Mouse (Mus musculus) regulatory T cell (primary cell): ENCODE measurements at regions not wholly inside any gene's neighbourhood (a gene's known extent, or its start where the extent isn't known, plus 50 kb on each side); places are given as distances from the start of the nearest gene placed in this dataset.

Source experiments
- in situ Hi-C: fragments of 300-600 bp; cut with MboI, MseI; formaldehyde crosslinking; loops from one replicate; pipeline ENCODE4 v1.15.1; 2025; ENCODE audit warnings: high pct_unique_total_duplicates

DNA sequence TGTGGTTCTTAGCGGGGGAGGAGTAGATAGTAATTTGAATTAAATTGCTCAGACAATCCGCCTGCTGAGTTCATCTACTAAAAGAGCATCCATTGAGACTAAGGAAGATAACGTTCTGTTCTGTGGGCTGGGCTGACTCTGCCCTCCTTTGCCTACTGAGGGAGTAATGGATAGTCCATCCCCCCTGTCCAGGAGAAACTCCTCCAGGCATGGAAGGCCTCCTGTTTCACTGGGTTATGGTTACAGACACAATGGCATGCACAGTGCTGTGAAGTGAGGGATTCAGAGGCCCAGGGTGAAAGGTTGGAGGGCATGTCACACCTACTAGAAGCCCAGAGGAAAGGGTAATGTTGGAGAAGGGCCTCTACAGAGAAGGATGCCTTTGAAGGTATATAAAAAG, 287.2 kb upstream of the Xrcc4 start:
- in situ Hi-C loops: no loop called here

DNA sequence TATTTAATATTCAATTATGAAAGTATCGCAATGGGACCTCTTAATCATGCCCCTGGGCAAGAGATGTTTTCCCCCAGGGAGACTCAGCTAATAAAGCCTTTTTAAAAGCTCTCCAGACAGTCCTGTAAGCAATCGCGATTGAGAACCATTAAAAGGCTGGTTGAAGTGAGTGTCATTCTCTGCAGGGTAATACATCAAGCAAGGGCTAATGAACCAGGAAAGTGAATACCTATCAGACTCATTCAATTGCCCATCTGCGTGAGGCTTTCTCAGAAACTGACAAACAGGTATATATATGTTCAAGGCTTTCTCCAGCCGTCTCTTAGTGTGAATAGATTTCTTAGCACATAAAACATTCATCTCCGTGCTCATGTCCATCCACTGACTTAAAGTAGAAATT, 286.8 kb upstream of the Xrcc4 start:
- in situ Hi-C loops: no loop called here

DNA sequence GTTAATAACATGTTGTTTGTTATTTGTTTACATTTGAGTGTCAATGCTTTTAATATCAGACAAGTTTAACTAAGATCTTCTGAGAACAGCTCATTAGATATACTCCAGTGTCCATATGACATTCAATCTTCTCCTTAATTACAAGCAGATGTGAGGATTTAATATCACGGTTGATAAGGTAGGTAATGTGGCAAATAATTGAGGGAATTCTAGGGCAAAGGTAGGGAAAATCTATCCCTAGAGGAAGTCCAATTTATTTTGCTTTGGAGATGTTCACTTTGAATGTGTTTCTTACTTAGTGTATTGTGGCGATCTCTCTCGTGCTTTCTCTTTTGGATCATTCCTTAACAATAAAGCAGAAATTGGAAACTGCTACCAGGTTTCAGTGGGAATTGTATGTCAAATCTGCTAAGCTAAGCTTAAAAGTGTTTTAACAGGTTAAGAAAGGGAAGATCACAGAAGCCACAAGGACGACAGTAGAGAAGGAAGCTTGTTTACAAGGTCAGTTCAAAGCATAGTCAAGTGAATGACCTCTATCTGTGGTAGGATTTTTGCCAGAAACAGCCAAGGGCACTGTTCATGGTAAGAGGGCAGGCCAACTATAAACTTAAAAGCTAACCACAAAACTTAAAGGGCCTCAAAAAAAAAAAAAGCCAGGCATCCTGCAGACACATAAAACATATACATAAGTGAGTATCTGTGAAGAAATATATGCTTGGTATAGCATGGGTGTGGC, 282.2 kb upstream of the Xrcc4 start:
- in situ Hi-C loops: no loop called here

DNA sequence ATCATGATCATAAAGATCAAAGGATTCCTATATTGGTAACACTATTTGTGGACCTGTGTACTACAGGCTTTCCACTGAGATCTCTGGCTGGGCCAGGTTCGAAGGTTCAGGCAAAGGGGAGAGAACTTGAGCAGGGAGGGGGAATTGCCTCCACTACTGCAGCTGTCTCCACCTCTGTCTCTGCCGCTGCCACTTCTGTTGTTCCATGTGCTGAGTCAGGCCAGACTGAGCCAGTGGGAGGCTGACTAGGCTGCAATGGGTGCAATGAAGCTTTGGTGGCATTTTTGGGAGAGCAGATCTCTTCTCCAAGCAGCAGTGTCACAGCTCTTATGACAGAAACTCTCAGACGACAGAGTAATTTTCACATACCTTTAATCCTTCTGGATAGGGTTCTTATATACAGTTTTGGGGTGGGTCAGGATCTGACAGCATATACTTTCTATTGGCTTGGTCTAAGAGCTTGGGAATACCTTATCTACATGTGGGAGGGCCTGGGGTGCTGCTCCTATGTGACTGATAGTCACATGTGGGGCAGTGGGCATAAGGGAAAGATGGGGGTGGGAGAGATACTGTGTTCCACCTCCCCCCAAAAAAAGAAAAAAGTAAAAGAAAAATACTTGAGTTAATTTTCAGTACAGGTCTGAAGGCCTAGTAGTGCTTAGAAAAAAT, 281.5 kb upstream of the Xrcc4 start:
- in situ Hi-C loops: no loop called here

DNA sequence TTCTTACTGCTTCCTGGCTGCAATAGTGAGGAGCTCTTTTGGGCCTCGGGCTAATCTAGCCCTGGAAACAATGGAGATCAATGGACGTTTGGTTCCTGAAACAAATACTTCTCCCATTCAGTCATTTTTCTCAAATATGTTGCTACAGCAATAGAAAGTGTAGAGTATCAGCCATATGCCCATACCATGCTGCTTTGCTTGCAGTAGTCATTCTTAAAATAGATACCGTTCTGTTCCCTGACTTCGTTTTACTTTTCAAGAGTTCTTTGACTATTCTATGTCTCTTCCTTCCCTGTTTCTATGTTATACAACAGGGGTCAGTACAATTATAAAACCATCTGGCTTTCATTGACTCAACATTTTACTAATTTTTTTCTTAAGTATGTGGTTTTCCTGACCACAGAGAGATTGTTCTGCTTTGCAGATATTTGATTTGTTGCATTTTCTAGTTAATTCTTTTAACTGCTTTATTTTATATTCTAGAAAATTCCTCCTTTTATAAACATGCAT, 275.2 kb upstream of the Xrcc4 start:
- in situ Hi-C loops: no loop called here

DNA sequence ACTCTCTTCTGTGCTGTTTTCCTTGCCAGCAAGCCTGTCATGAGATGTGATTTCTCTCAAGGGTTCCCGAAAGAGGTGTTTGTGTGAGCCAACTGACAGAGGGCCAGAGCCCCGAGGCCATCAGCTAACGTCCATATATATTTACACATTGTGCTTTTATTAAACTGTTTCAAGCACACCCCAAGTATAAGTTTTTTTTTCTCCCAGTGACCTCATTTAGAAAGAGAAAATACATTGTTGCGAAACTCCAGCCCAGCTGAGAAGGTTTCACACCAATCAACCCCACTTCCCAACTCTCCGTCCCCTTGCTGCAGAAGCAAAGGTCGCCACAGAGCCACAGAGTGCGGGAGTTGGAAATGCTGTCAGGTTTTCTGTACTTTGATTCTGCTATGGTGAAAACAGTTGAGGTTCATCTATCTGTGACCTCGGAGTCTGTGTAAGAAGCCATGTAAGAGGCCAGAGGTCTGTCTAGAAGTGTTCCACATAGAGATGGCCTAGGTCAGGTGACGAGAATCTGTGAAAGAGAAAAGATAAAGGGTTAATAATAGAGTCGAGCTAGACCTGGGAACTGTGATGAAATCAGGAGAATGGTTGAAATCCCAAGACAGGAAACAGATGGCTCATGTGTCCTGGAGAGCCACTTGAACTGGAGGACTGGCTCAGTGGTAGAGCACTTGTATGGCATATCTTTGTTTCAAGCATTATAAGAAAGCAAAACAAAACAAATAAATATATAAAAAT, 270.6 kb upstream of the Xrcc4 start:
- in situ Hi-C loops: no loop called here

DNA sequence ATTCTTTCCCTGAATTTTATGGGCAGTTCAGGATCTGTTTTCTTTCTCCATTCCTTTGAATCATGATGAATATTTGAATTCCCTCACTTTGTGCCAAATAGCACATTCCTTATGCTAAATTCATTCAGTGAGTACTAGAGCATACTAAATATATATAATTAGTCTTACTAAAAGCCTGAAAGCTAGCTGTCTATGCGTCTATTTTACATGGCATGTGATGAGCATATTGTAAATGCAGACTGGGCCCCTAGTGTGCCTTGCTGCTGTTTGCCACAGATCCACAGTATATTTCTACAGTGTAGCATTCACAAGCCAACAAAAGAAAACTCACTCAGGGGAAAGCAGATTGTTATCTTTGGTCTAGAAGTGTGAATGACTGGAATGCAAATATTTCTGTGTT, 268.7 kb upstream of the Xrcc4 start:
- in situ Hi-C loops: no loop called here

DNA sequence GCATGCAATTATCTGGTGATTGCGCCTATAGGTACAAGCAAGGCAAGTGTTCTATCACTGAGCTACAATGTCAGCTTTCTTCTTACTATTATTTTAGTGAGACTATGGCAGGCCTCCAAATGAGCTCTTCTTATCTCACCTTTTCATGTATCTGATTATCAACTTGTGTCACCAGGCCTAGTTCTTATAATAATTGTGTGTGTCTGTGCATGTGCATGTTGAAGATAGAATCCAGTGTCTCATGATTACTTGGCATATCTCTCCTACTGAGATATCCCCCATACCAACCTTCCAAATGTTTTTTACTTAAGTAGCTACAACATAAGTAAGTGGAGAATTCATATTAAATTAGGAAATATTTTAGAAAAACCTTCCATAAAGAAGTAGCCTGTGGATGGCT, 266.2 kb upstream of the Xrcc4 start:
- in situ Hi-C loops: no loop called here

DNA sequence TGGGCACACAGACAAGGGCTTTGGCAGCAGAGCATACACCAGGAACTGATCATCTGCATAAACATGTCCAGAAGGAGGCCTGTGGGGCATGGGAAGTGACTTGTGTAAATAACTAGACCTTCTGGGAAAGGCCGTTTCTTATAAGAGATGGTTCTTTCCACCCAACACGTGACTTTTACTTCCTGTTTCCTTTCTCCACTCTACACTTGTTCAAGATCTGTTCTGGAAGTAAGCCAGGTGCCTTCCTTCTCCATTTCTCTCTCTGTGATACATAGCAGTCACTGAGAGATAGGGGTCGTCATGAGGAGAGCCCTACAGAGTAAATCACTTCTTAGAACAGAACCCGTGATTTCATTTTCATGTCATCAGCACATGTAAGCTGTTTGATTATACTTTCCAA, 253.4 kb upstream of the Xrcc4 start:
- in situ Hi-C loops: no loop called here

DNA sequence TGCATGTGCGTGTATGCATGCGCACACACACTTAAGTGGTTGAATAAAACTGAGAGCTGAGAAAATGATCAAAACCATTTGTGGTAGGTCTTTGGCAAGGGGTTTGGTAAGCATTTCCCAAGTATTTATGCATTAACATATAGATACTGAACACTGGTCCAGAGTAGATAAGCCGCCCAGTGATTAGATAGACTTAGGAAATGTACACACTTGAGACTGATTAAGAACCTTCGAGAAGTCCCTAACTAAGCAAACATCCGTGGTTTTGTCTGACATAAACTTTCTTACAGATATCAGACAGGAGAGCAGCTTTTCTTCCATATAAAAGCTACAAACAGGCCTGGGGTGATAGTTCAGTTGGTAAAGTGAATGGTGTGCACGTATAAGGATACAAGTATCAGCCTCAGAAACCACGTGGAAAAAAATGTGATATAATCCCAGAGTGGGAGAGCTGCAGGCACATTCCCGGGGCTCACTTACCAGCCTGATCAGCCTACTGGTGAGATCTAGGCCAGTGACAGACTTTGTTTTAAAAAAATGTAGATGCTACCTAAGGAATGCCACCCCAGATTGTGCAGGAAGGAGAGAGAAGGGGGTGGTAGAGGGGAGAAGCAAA, 252.3 kb upstream of the Xrcc4 start:
- in situ Hi-C loops: no loop called here

DNA sequence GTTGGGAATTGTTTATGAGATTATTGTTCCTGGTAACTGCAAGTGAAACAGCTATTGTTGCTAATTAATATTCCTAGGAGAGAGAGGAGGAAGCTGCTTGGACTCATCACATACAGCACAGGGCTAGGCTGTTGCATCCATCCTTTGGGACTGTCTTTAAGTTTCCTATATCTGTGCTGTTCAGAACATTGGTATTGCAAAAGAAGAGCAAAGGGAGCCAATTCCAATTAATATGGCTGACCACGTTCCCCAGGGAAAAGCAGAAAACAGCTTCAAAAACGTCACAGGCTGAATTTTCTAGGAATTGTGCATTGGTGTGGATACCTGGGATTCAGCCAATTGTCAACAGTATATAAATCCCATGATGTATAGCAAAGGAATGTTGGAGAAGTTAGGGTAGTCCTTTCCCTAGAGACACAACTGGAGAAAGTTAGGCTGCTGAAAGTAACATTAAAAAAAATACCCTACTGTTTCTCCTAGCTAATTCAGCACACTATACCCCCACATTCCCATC, 251.3 kb upstream of the Xrcc4 start:
- in situ Hi-C loops: no loop called here

DNA sequence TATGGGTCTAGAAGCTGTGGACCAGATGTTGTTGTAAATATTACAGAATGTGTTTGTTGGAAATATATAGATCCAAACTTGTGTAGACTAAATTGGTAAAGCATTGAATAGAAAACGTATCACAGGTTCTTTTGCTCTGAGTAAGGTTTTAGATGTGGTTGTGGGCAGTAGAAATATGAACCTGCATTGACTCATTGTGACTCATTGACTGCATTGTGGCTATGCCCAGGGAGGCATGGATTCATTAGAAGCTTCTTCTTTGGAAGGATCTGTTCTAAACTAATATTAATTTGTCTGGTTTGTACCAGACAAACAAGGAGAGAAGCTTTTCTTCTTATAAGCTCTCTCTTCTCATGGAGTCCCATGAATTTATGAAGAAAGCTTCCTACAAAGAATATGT, 248.2 kb upstream of the Xrcc4 start:
- in situ Hi-C loops: no loop called here

DNA sequence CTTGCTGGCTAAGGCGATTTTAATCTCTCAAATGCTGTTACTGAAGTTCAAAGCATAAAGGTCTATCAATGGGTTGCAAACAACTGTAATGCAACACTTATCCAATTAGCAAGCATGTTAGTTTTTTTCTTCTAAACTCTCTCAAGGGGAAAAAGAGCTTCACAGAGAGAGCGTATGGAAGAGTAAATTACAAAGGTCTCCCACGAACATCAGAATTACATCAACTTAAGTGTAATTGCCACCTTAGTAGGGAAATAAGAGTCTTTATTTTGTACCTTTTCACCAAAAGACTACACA, 246.3 kb upstream of the Xrcc4 start:
- in situ Hi-C loops: no loop called here

DNA sequence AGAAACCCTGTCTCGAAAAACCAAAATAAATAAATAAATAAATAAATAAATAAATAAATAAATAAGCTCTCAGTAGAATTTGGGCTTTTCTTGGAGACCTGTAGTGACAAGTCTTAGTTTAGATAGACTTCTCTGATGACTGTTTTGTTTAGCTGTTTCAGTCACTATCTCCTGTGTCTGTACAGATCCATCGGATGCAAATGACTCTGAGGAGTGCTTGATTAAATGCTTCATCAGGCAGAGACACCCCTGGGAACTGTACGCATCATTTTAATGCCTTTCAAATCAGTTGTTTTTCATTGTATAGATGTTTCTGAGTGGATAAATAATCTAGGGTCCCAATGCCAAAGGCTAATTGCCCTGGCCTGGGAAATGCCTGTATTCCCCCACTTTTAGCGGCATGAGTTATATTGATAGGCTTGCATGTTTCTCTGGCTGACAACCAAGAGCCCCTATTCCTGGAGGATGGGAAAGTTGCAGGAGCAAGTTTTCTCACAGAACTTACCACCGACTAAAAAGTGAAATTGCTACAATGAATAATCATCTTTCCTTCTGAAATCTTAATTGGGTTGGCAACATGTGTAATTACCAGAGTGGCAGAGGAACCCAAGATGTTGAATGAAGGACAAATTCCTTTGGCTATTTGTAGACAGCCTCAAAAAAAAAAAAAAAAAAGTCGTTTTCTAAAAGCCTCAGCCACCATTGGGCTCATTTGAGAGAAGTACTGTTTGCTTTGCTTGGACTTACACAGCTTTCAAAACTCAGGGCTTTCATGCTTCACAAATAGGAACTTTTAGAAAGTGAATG, 245.7 kb upstream of the Xrcc4 start:
- in situ Hi-C loops: no loop called here

DNA sequence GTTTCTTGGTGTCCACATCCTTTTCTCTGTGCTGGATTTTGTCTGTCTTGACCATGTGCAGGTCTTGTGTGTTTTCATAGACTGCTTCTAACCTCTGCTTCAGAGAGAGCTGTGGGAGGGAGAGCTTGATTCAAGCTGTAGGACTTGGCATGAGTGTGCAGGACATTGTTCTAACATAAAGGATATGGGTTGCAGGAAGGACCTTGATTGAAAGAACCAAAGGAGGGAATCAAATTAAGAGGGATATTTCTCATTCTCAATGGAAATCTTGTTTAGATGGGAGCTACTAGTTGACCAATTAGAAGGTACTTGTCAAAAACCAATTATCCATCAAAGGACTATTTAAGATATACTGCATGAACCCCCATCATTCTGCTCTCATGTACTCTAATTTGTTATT, 244.9 kb upstream of the Xrcc4 start:
- in situ Hi-C loops: no loop called here

DNA sequence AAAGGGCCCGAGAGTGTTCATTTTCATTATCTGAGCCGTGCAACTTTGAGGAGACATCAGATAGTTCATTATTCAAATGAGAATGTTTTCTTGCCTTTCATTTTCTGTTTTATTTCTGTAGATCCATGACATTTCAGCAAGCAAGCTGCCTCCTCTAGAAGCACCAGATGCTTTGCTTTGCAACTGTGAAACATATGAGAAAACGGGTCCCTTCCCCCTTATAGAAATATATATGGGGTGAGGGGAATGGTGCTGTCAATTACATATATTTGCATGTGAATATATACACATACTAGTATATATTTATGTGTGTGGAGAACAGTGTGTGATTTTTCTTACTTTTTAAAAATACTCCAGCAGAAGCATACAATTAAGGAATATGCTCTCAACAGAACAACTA, 235.8 kb upstream of the Xrcc4 start:
- in situ Hi-C loops: no loop called here

DNA sequence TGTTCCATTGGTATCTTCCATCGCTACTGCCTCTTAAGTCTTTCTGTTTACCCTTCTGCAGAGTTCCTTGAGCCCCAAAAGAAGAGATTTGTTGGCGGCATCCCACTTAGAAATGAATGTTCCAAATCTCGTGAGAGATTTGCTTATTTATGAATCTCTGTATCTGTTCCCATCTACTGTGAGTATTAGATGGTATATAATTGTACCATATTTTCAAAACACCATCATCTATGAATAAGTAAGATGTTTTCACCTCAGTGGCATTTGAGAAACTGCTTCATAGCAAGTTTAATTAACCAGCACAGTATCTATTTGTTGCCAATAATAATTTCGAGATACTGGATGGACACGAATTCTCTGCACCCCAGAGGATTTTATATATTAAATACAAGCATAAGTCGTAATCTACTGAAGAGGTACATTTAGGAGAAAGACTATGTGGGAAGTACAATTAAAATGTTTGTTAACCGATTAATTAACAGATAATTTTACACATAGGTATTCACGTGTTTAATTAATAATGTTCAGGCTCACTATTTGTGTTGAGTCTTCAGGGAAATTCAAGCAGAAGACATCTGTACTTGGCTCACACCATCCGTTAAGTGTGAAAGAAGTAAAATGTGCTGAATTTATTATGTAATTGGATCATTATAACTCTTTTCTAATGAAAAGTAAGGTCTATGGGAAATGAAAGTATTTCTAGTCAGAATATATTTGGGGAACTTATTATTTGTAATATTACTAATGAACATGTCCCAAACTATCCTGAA, 224.0 kb upstream of the Xrcc4 start:
- in situ Hi-C loops: no loop called here

DNA sequence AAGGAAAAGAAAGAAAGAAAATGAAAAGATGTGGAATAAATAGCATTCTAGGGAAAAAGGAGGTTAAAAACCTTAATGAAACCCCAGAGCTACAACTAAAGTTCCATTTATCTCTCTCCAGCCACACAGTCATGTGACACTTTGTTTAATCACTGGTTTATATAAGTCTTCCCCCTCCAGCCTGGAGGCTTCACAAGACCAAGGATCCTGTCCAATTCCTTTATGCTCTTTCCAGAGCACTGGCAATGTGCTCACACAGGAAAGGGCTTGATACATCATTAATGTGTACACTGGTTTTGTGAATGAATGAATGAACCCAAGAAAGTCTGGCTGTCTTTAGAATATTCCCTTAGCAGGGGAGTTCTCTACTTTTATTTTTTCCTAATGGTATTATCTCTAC, 221.1 kb upstream of the Xrcc4 start:
- in situ Hi-C loops: no loop called here

DNA sequence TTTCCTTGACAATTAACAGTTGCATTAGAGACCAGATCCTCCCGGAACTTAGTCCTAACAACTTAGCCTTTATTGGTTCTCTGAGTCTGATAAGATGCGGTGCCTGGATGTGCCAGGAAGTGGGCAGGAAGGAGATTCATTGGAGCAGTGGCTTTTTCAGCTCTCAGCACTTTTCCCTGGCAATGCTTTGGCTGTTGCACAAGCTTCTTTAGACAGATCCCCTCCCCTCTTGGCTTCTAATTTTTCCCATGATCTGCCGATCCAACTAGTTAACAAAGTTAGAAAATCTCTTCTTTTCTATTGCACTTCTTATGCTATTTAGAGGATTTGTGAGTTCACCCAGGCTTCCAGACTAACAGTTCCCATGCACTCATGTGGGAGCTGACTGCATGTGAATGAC, 211.1 kb upstream of the Xrcc4 start:
- in situ Hi-C loops: no loop called here

DNA sequence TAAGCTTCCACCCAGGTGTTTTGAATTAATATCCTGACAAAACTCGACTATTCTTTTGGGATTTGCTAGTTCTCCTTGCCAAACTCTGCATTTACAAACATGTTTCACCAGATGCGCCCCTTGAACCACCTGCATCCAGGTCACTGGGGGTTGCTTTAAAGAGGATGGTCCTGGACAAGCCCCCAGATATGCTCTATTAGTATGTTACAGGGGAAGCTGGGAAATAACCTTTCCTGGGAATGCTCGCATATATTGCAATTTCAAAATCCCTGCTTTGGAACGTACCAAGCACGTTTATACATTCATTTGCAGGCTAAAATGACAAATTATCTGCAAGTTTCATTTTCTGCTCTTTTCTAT, 205.2 kb upstream of the Xrcc4 start:
- in situ Hi-C loops: no loop called here
